Mouse (Mus musculus) adrenal gland, postnatal 4 days (tissue): ENCODE measurements around the gene Evx1. TPM values are rescaled to one million over a fixed set of nuclear protein-coding genes. Genes with fewer than 3 reads are reported as not detected.

Experiments
- DNase-seq, 2 experiments: peaks; one replicate each; pipeline ENCODE4 v3.0.0; 2021 to 2022; ENCODE audit warnings: low spot score in 2 of 2, mixed read lengths in 2 of 2
- long read RNA-seq, 2 experiments: library from polyadenylated mRNA; stranded (forward); transcript quantifications; one replicate each; pipeline ENCODE4 v2.0.0; 2021
- total RNA-seq, 2 experiments: library from RNA; stranded (reverse); gene quantifications; 2 replicates each; pipeline ENCODE4 v1.2.3; 2021

Evx1 gene
- not detected for total RNA-seq
- long read RNA-seq, experiment 1 = 0 reads
- long read RNA-seq, experiment 2 = 0 reads

- DNase-seq = no peak
Observed at GRCm38 (mm10) chr6:52313391-52314303, at the start of gene Evx1. Evx1 (plus strand) TSS chr6:52313498.

DNA sequence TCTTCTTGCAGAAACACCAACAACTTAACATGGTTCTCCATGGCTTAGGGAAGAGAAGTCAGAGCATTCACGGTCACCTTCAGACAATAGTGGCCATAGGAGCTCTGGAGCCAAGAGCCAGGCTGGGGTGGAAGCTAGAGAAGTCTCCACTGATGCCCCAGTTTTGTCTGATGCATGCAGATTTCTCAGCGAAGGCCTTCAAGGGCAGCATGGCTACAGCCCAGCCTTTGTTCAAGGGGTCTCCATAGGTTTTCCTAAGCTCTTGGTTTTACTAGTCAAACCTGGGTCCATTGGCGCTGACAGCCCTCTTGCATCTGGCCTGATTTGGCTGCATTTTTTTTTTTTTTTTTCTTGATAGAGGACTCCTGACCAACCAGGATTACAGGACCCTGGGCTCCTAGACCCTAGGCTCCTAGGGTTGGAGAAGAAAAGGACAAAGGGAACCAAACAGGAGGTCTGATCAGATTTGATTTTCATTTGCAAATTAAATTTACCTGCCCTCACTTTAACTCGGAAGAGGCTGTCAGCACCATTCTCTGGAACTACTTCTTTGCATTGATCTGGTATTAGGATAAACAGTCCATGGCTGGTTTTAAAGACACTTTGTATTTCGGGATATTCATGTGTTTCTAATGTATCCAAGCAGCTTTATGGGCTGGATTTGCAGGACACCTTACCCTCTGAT, 49.0 kb upstream of the Evx1 start:
- DNase-seq = no peak

- no peak for DNase-seq
Observed at GRCm38 (mm10) chr6:52265306-52265912, 47.9 kb upstream of the Evx1 start.

- DNase-seq = no peak
Observed at GRCm38 (mm10) chr6:52265913-52266665, 47.2 kb upstream of the Evx1 start.

DNA sequence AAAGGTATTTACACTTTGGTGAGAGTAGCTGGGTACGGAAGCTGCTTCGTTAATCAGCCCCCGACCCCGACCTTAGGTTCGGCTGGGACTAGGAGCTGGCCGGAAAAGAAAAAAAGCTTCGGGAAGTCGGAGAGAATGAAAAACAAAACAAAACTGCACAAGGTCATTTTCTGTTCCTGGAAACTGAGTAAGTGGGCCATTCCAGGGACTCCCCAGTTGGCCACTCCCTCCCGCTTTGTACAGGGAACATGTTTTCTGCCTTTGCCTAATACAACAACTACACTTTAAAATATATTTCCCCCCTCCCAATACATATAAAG, 46.7 kb upstream of the Evx1 start:
- DNase-seq = no peak

DNA sequence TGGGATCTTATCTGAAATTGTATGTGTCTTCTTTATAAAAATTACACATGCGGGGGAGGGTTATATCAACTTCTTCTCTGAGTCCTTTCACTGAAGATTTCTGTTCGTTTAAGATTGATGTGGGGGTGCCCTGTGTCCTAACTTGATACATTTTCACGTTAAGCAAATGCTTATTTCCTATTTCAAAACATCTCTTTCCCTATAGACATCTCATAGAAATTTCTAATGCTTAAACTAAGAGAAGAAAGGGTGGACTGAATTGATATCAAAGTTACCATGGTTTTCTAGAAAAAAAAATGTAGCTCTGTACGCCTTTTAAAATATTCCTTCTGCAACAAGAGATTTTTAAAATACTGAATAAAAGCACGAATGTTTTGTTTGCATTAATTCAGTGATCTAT, 46.1 kb upstream of the Evx1 start:
- no peak for DNase-seq

DNA sequence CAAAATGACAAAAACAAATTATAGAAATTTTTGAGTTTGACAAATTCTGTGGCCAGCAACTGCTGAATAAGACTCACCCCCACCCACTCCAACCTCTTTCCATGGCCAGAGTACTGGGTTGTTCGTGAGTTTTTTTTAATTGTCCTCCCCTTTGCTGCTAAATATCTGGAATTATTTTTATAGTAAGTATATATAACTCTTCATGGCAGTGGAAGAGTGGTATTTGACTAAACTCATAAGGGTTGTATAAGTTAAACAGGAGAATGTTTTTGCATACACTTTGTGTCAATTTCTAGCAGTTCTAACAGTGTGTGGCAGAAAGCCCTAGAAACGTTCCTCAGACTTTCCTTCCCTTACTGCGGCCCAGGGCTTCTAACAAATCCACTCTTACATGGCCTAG, 45.6 kb upstream of the Evx1 start:
- no peak for DNase-seq

GRCm38 (mm10) chr6:52268341-52268740, 45.0 kb upstream of the Evx1 start:
- DNase-seq = no peak

DNA sequence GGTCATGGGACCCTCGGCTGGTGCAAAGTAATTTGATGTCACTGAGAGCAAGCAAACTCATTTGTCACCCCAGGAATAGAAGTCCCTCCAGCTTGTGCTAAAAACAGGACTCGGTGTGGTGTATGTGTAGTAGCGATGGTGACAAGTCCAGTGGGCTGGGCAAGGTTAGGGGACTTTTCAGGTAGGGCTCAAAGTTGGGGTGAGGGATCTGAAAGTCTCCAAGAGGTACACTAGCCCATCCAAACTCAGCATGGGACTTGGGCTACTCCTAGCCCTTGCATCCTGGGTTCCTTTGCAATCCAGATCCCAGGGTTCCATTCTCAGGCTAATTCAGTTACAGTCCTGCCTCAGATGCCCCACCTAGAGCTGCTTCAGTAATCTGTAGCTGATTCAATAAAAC, 44.5 kb upstream of the Evx1 start:
- no peak for DNase-seq

- no peak for DNase-seq
Observed at GRCm38 (mm10) chr6:52270494-52271480, 42.5 kb upstream of the Evx1 start.

- no peak for DNase-seq
Observed at GRCm38 (mm10) chr6:52272766-52273655, 40.3 kb upstream of the Evx1 start.

GRCm38 (mm10) chr6:52273656-52274280, 39.5 kb upstream of the Evx1 start:
- DNase-seq = no peak

DNA sequence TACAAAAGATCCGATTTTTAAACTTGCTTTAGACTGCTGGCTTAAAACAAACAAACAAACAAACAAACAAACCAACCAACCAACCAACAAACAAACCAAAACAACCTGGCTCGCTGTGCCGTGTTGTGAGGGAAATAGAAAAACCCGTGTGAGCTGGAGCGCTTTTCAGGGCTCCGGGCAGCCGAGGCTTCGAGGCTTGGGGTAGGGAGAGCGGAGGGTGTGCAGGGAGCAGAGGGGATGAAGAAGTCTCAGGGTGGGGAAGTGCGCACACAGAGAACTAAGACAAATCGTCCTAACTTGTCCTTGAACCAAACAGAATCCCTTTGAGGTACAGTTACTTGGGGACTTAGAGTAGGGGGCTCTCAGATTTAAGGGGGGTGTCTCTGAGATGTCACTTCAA, 38.7 kb upstream of the Evx1 start:
- DNase-seq = no peak

- DNase-seq = no peak
Observed at GRCm38 (mm10) chr6:52275563-52276280, 37.6 kb upstream of the Evx1 start.

- no peak for DNase-seq
Observed at GRCm38 (mm10) chr6:52276382-52276781, 36.9 kb upstream of the Evx1 start.

GRCm38 (mm10) chr6:52276920-52277319, 36.4 kb upstream of the Evx1 start:
- no peak for DNase-seq

GRCm38 (mm10) chr6:52281084-52281483, 32.2 kb upstream of the Evx1 start:
- no peak for DNase-seq

- no peak for DNase-seq
Observed at GRCm38 (mm10) chr6:52283896-52284295, 29.4 kb upstream of the Evx1 start.
